Mouse (Mus musculus): ENCODE results near the gene Rassf7.

- TF ChIP-seq POLR2A (IDR thresholded peaks at IDR 0.05; ENCODE audit: borderline replicate concordance, control insufficient read depth, low read depth, low read length), result no peak
- TF ChIP-seq CTCF (IDR thresholded peaks at IDR 0.05; ENCODE audit: control insufficient read depth, insufficient read depth, low read length), result no peak
Measured at GRCm38 (mm10) chr7:141256159-141256558, 40.5 kb downstream of the Rassf7 start.

Measured in bone marrow, adult 2 months (tissue).